Mouse (Mus musculus): ENCODE measurements around the gene Vmn1r217. TPM values are rescaled to one million over a fixed set of nuclear protein-coding genes. Genes with fewer than 3 reads are reported as not detected.

The Vmn1r217 gene
- total and polyA plus RNA-seq, 2 experiments, result not detected

GRCm38 (mm10) chr13:23133099-23133498, 15.1 kb upstream of the Vmn1r217 start, which contains the start of gene Vmn1r218:
Gene Vmn1r218 (plus strand): TSS chr13:23133155.
- H3K79me2 ChIP-seq (ENCODE audit: control insufficient read depth, insufficient read depth, low read length), result no peaks in the 10 kb centered on the region
- no peak for DNase-seq (ENCODE audit: extremely low read depth, low read depth, low spot score)

GRCm38 (mm10) chr13:23120611-23121010, 2.6 kb upstream of the Vmn1r217 start:
- 87% methylated on average over 2 of the region's 2 CpGs for WGBS
- Histone ChIP-seq H3K27ac (replicated peaks; ENCODE audit: insufficient read depth, low read depth, low read length) (no peak overlapping the region), H3K79me2 (ENCODE audit: control insufficient read depth, insufficient read depth, low read length) (no peaks in the 10 kb centered on the region), H3K36me3 (ENCODE audit: control insufficient read depth, insufficient read depth, low read length) (no peaks in the 10 kb centered on the region), H3K9ac (ENCODE audit: low read depth, low read length) (no peak overlapping the region), H3K4me1 (ENCODE audit: control insufficient read depth, insufficient read depth, low read length) (no peaks in the 10 kb centered on the region), H3K27me3 (ENCODE audit: control insufficient read depth, insufficient read depth, low read length) (no peaks in the 10 kb centered on the region), H3K4me3 (ENCODE audit: insufficient read depth, low read depth, low read length) (no peak overlapping the region)
- TF ChIP-seq CTCF (IDR thresholded peaks at IDR 0.05; ENCODE audit: low read depth, low read length) (no peak), POLR2A (IDR thresholded peaks at IDR 0.05; ENCODE audit: extremely low read depth, insufficient read depth, low read length) (no peak)
- DNase-seq (ENCODE audit: extremely low read depth, low read depth, low spot score), result no peak

More at GRCm38 (mm10) chr13:23133099-23133498, 15.1 kb upstream of the Vmn1r217 start, which contains the start of gene Vmn1r218:
- Histone ChIP-seq H3K4me3 (ENCODE audit: insufficient read depth, low read depth, low read length) (no peak within 1 kb of the TSS), H3K27ac (replicated peaks; ENCODE audit: insufficient read depth, low read depth, low read length) (no peak within 1 kb of the TSS), H3K27me3 (ENCODE audit: control insufficient read depth, insufficient read depth, low read length) (no peaks in the 10 kb centered on the region), H3K9ac (ENCODE audit: low read depth, low read length) (no peak within 1 kb of the TSS), H3K36me3 (ENCODE audit: control insufficient read depth, insufficient read depth, low read length) (no peaks in the 10 kb centered on the region), H3K4me1 (ENCODE audit: control insufficient read depth, insufficient read depth, low read length) (no peaks in the 10 kb centered on the region)
- no peak for TF ChIP-seq CTCF (IDR thresholded peaks at IDR 0.05; ENCODE audit: low read depth, low read length)
- TF ChIP-seq POLR2A (IDR thresholded peaks at IDR 0.05; ENCODE audit: extremely low read depth, insufficient read depth, low read length), result no peak
- WGBS, result 61% methylated on average over 3 of the region's 3 CpGs

- Histone ChIP-seq H3K27me3 (ENCODE audit: control insufficient read depth, insufficient read depth, low read length) (no peaks in the 10 kb centered on the region), H3K36me3 (ENCODE audit: control insufficient read depth, insufficient read depth, low read length) (no peaks in the 10 kb centered on the region), H3K4me3 (ENCODE audit: insufficient read depth, low read depth, low read length) (no peak overlapping the region), H3K79me2 (ENCODE audit: control insufficient read depth, insufficient read depth, low read length) (no peaks in the 10 kb centered on the region), H3K27ac (replicated peaks; ENCODE audit: insufficient read depth, low read depth, low read length) (no peak overlapping the region), H3K9ac (ENCODE audit: low read depth, low read length) (no peak overlapping the region), H3K4me1 (ENCODE audit: control insufficient read depth, insufficient read depth, low read length) (no peaks in the 10 kb centered on the region)
- 82% methylated on average over 4 of the region's 4 CpGs for WGBS
- DNase-seq (ENCODE audit: extremely low read depth, low read depth, low spot score), result no peak
- TF ChIP-seq CTCF (IDR thresholded peaks at IDR 0.05; ENCODE audit: low read depth, low read length) (no peak), POLR2A (IDR thresholded peaks at IDR 0.05; ENCODE audit: extremely low read depth, insufficient read depth, low read length) (no peak)
These were observed 23.6 kb downstream of the Vmn1r217 start for GRCm38 (mm10) chr13:23094386-23094785.

GRCm38 (mm10) chr13:23069312-23069711, 48.7 kb downstream of the Vmn1r217 start:
- no peak overlapping the region for H3K27ac ChIP-seq (replicated peaks; ENCODE audit: insufficient read depth, low read depth, low read length)
- H3K27me3 ChIP-seq (ENCODE audit: control insufficient read depth, insufficient read depth, low read length), result no peaks in the 10 kb centered on the region
- TF ChIP-seq CTCF (IDR thresholded peaks at IDR 0.05; ENCODE audit: low read depth, low read length), result no peak
- no peak for TF ChIP-seq POLR2A (IDR thresholded peaks at IDR 0.05; ENCODE audit: extremely low read depth, insufficient read depth, low read length)
- DNase-seq (ENCODE audit: extremely low read depth, low read depth, low spot score), result no peak
- H3K4me1 ChIP-seq (ENCODE audit: control insufficient read depth, insufficient read depth, low read length), result no peaks in the 10 kb centered on the region
- WGBS, result 77% methylated on average over 2 of the region's 2 CpGs
- no peaks in the 10 kb centered on the region for H3K36me3 ChIP-seq (ENCODE audit: control insufficient read depth, insufficient read depth, low read length)
- H3K79me2 ChIP-seq (ENCODE audit: control insufficient read depth, insufficient read depth, low read length), result no peaks in the 10 kb centered on the region
- no peak overlapping the region for H3K4me3 ChIP-seq (ENCODE audit: insufficient read depth, low read depth, low read length)
- no peak overlapping the region for H3K9ac ChIP-seq (ENCODE audit: low read depth, low read length)

- Histone ChIP-seq H3K9ac (ENCODE audit: low read depth, low read length) (no peak within 1 kb of the TSS), H3K4me3 (ENCODE audit: insufficient read depth, low read depth, low read length) (no peak within 1 kb of the TSS), H3K4me1 (ENCODE audit: control insufficient read depth, insufficient read depth, low read length) (no peaks in the 10 kb centered on the region), H3K79me2 (ENCODE audit: control insufficient read depth, insufficient read depth, low read length) (no peaks in the 10 kb centered on the region), H3K36me3 (ENCODE audit: control insufficient read depth, insufficient read depth, low read length) (no peaks in the 10 kb centered on the region), H3K27ac (replicated peaks; ENCODE audit: insufficient read depth, low read depth, low read length) (no peak within 1 kb of the TSS), H3K27me3 (ENCODE audit: control insufficient read depth, insufficient read depth, low read length) (no peaks in the 10 kb centered on the region)
- WGBS, result 54% methylated on average over 1 of the region's 1 CpGs
- TF ChIP-seq CTCF (IDR thresholded peaks at IDR 0.05; ENCODE audit: low read depth, low read length), result no peak
- no peak for DNase-seq (ENCODE audit: extremely low read depth, low read depth, low spot score)
These were observed 50.3 kb downstream of the Vmn1r217 start, which contains the start of gene Vmn1r215 for GRCm38 (mm10) chr13:23067725-23068124. Gene Vmn1r215 (plus strand): TSS chr13:23068025.

GRCm38 (mm10) chr13:23057778-23058177, 60.2 kb downstream of the Vmn1r217 start:
- Histone ChIP-seq H3K27me3 (ENCODE audit: control insufficient read depth, insufficient read depth, low read length) (no peaks in the 10 kb centered on the region), H3K36me3 (ENCODE audit: control insufficient read depth, insufficient read depth, low read length) (no peaks in the 10 kb centered on the region), H3K79me2 (ENCODE audit: control insufficient read depth, insufficient read depth, low read length) (no peaks in the 10 kb centered on the region), H3K9ac (ENCODE audit: low read depth, low read length) (no peak overlapping the region), H3K4me1 (ENCODE audit: control insufficient read depth, insufficient read depth, low read length) (no peaks in the 10 kb centered on the region), H3K27ac (replicated peaks; ENCODE audit: insufficient read depth, low read depth, low read length) (no peak overlapping the region), H3K4me3 (ENCODE audit: insufficient read depth, low read depth, low read length) (no peak overlapping the region)
- WGBS, result 59% methylated on average over 1 of the region's 1 CpGs
- TF ChIP-seq CTCF (IDR thresholded peaks at IDR 0.05; ENCODE audit: low read depth, low read length), result no peak
- no peak for TF ChIP-seq POLR2A (IDR thresholded peaks at IDR 0.05; ENCODE audit: extremely low read depth, insufficient read depth, low read length)
- DNase-seq (ENCODE audit: extremely low read depth, low read depth, low spot score), result no peak

Other genes with a start within 250 kb of the Vmn1r217 start
- not detected in 2 replicates for gene Vmn1r212, start 234.0 kb downstream of the Vmn1r217 start, total RNA-seq (2014; rRNA removed)
- gene Vmn1r212, start 234.0 kb downstream of the Vmn1r217 start, polyA plus RNA-seq (2012; rRNA removed), result not detected in 2 replicates
- not detected in 2 replicates for gene Vmn1r213, start 110.6 kb downstream of the Vmn1r217 start, total RNA-seq (2014; rRNA removed)
- not detected in 2 replicates for gene Vmn1r213, start 110.6 kb downstream of the Vmn1r217 start, polyA plus RNA-seq (2012; rRNA removed)
- gene Vmn1r214, start 87.8 kb downstream of the Vmn1r217 start, total RNA-seq (2014; rRNA removed), result not detected in 2 replicates
- gene Vmn1r214, start 87.8 kb downstream of the Vmn1r217 start, polyA plus RNA-seq (2012; rRNA removed), result not detected in 2 replicates
- gene Vmn1r215, start 50.2 kb downstream of the Vmn1r217 start, total RNA-seq (2014; rRNA removed), result not detected in 2 replicates
- gene Vmn1r215, start 50.2 kb downstream of the Vmn1r217 start, polyA plus RNA-seq (2012; rRNA removed), result not detected in 2 replicates
- not detected in 2 replicates for gene Vmn1r218, start 14.9 kb upstream of the Vmn1r217 start, total RNA-seq (2014; rRNA removed)
- not detected in 2 replicates for gene Vmn1r218, start 14.9 kb upstream of the Vmn1r217 start, polyA plus RNA-seq (2012; rRNA removed)
- not detected in 2 replicates for gene Vmn1r219, start 41.1 kb upstream of the Vmn1r217 start, total RNA-seq (2014; rRNA removed)
- gene Vmn1r219, start 41.1 kb upstream of the Vmn1r217 start, polyA plus RNA-seq (2012; rRNA removed), result not detected in 2 replicates
- not detected in 2 replicates for gene Vmn1r220, start 69.7 kb upstream of the Vmn1r217 start, total RNA-seq (2014; rRNA removed)
- not detected in 2 replicates for gene Vmn1r220, start 69.7 kb upstream of the Vmn1r217 start, polyA plus RNA-seq (2012; rRNA removed)
- not detected in 2 replicates for gene Vmn1r221, start 95.9 kb upstream of the Vmn1r217 start, total RNA-seq (2014; rRNA removed)
- gene Vmn1r221, start 95.9 kb upstream of the Vmn1r217 start, polyA plus RNA-seq (2012; rRNA removed), result not detected in 2 replicates
- not detected in 2 replicates for gene Vmn1r222, start 117.7 kb upstream of the Vmn1r217 start, total RNA-seq (2014; rRNA removed)
- gene Vmn1r222, start 117.7 kb upstream of the Vmn1r217 start, polyA plus RNA-seq (2012; rRNA removed), result not detected in 2 replicates
- not detected in 2 replicates for gene Vmn1r223, start 128.9 kb upstream of the Vmn1r217 start, total RNA-seq (2014; rRNA removed)
- gene Vmn1r223, start 128.9 kb upstream of the Vmn1r217 start, polyA plus RNA-seq (2012; rRNA removed), result not detected in 2 replicates